Mouse (Mus musculus): ENCODE measurements around the gene Sec31b. TPM values are rescaled to one million over a fixed set of nuclear protein-coding genes. Genes with fewer than 3 reads are reported as not detected.

Sec31b gene
- 7.2 and 11.8 TPM in 2 replicates for polyA plus RNA-seq (2012; rRNA removed; ENCODE audit: low replicate concordance)

GRCm38 (mm10) chr19:44545321-44546041 lies at the start of gene Sec31b:
Sec31b (minus strand) TSS chr19:44545864.

GRCm38 (mm10) chr19:44562652-44563206 lies 17.1 kb upstream of the Sec31b start, which contains the start of gene Hif1an:
Hif1an (plus strand) TSS chr19:44562850.

GRCm38 (mm10) chr19:44554861-44555590 lies 9.4 kb upstream of the Sec31b start, which contains the start of gene Ndufb8:
Ndufb8 (minus strand) TSS chr19:44555440.

DNA sequence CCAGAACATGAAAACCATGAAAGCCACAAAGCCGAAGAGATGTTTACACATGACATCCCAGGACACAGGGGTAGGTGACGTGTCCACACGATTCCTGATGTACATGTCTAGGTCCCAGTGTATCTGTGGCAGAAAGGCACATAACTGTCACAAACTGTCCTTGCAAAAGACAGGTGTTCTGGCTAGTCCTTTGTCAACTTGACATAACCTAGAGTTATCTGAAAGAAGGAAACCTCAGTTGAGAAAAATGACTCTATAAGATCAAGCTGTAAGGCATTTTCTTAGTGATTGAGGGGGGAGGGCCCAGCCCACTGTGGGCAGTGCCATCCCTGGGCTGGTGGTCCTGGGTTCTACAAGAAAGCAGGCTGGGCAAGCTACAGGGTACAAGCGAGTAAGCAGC lies 7.1 kb upstream of the Sec31b start, which contains the start of gene Gm20538:
Gm20538 (minus strand) TSS at position 101 of the 400 bp plus-strand sequence.

GRCm38 (mm10) chr19:44493128-44493527 lies 52.5 kb downstream of the Sec31b start, which contains the start of gene Wnt8b:
Wnt8b (plus strand) TSS chr19:44493472.

Other genes with a start within 250 kb of the Sec31b start
- gene Scd4, start 212.8 kb downstream of the Sec31b start, polyA plus RNA-seq (2012; rRNA removed; ENCODE audit: low replicate concordance) = 0.24 and 0.55 TPM in 2 replicates
- gene Scd1, start 138.0 kb downstream of the Sec31b start, polyA plus RNA-seq (2012; rRNA removed; ENCODE audit: low replicate concordance) = 11,739 and 20,741 TPM in 2 replicates
- 0.22 and 0.36 TPM in 2 replicates for gene Wnt8b, start 52.4 kb downstream of the Sec31b start, polyA plus RNA-seq (2012; rRNA removed; ENCODE audit: low replicate concordance)
- gene Gm20538, start 7.0 kb upstream of the Sec31b start, polyA plus RNA-seq (2012; rRNA removed; ENCODE audit: low replicate concordance) = 7.6 TPM in 1 of 2 replicates, not detected in the other
- 747 and 903 TPM in 2 replicates for gene Ndufb8, start 9.6 kb upstream of the Sec31b start, polyA plus RNA-seq (2012; rRNA removed; ENCODE audit: low replicate concordance)
- 14.6 and 24.8 TPM in 2 replicates for gene Hif1an, start 17.0 kb upstream of the Sec31b start, polyA plus RNA-seq (2012; rRNA removed; ENCODE audit: low replicate concordance)
- 8.4 TPM in 1 of 2 replicates, not detected in the other for gene Pax2, start 210.2 kb upstream of the Sec31b start, polyA plus RNA-seq (2012; rRNA removed; ENCODE audit: low replicate concordance)

All from subcutaneous adipose tissue, adult 2 months (tissue).